Mouse (Mus musculus): ENCODE measurements around the gene Fkbp5. TPM values are rescaled to one million over a fixed set of nuclear protein-coding genes. Genes with fewer than 3 reads are reported as not detected.

Gene Fkbp5
- polyA plus RNA-seq, 1 experiment = 10.6 TPM

GRCm38 (mm10) chr17:28531946-28532345 is 14.6 kb upstream of the Fkbp5 start:
- Histone ChIP-seq H3K27ac (ENCODE audit: insufficient read depth, low read depth, low read length) (no peak overlapping the region), H3K27me3 (ENCODE audit: control insufficient read depth, insufficient read depth, low read length) (no peaks in the 10 kb centered on the region), H3K36me3 (ENCODE audit: control insufficient read depth, insufficient read depth, low read length) (no peaks in the 10 kb centered on the region), H3K4me1 (ENCODE audit: control insufficient read depth, insufficient read depth, insufficient read length, low read length) (peaks cover 3% of the 10 kb centered on the region; the same call in 1 of the 2 replicates), H3K4me3 (ENCODE audit: low read depth, low read length) (no peak overlapping the region)
- WGBS = 26% methylated on average over 18 of the region's 18 CpGs
- TF ChIP-seq POLR2A (IDR thresholded peaks at IDR 0.05; ENCODE audit: low read depth, low read length) = no peak
- no peak for TF ChIP-seq CTCF (IDR thresholded peaks at IDR 0.05; ENCODE audit: extremely low read depth, insufficient read length, insufficient replicate concordance, low read depth, low read length)

- H3K36me3 ChIP-seq (ENCODE audit: control insufficient read depth, insufficient read depth, low read length) = no peaks in the 10 kb centered on the region
- 89% methylated on average over 6 of the region's 6 CpGs for WGBS
- no peak within 1 kb of the TSS for H3K27ac ChIP-seq (ENCODE audit: insufficient read depth, low read depth, low read length)
- H3K4me3 ChIP-seq (ENCODE audit: low read depth, low read length) = no peak within 1 kb of the TSS
- no peaks in the 10 kb centered on the region for H3K27me3 ChIP-seq (ENCODE audit: control insufficient read depth, insufficient read depth, low read length)
- TF ChIP-seq POLR2A (IDR thresholded peaks at IDR 0.05; ENCODE audit: low read depth, low read length) (no peak), CTCF (IDR thresholded peaks at IDR 0.05; ENCODE audit: extremely low read depth, insufficient read length, insufficient replicate concordance, low read depth, low read length) (no peak)
- H3K4me1 ChIP-seq (ENCODE audit: control insufficient read depth, insufficient read depth, insufficient read length, low read length) = peaks cover 3% of the 10 kb centered on the region; the same call in 1 of the 2 replicates
Measured at GRCm38 (mm10) chr17:28530506-28530905, 13.2 kb upstream of the Fkbp5 start, which contains the start of gene Armc12. TSS of gene Armc12 (plus strand) at chr17:28530806.

- Histone ChIP-seq H3K4me3 (ENCODE audit: low read depth, low read length) (no peak overlapping the region), H3K4me1 (ENCODE audit: control insufficient read depth, insufficient read depth, insufficient read length, low read length) (peaks cover 3% of the 10 kb centered on the region; the same call in 1 of the 2 replicates), H3K27ac (ENCODE audit: insufficient read depth, low read depth, low read length) (no peak overlapping the region), H3K27me3 (ENCODE audit: control insufficient read depth, insufficient read depth, low read length) (no peaks in the 10 kb centered on the region), H3K36me3 (ENCODE audit: control insufficient read depth, insufficient read depth, low read length) (no peaks in the 10 kb centered on the region)
- no peak for TF ChIP-seq POLR2A (IDR thresholded peaks at IDR 0.05; ENCODE audit: low read depth, low read length)
- no peak for TF ChIP-seq CTCF (IDR thresholded peaks at IDR 0.05; ENCODE audit: extremely low read depth, insufficient read length, insufficient replicate concordance, low read depth, low read length)
- 71% methylated on average over 4 of the region's 4 CpGs for WGBS
Measured at GRCm38 (mm10) chr17:28529116-28529515, 11.8 kb upstream of the Fkbp5 start.

- Histone ChIP-seq H3K4me3 (ENCODE audit: low read depth, low read length) (no peak overlapping the region; the same call in 1 of the 2 replicates), H3K27me3 (ENCODE audit: control insufficient read depth, insufficient read depth, low read length) (no peaks in the 10 kb centered on the region), H3K36me3 (ENCODE audit: control insufficient read depth, insufficient read depth, low read length) (no peaks in the 10 kb centered on the region), H3K27ac (ENCODE audit: insufficient read depth, low read depth, low read length) (no peak overlapping the region), H3K4me1 (ENCODE audit: control insufficient read depth, insufficient read depth, insufficient read length, low read length) (peaks cover 3% of the 10 kb centered on the region)
- WGBS = 2% methylated on average over 6 of the region's 6 CpGs
- TF ChIP-seq POLR2A (IDR thresholded peaks at IDR 0.05; ENCODE audit: low read depth, low read length) = no peak
- peak; percentile 99 for TF ChIP-seq CTCF (IDR thresholded peaks at IDR 0.05; ENCODE audit: extremely low read depth, insufficient read length, insufficient replicate concordance, low read depth, low read length)
Measured at GRCm38 (mm10) chr17:28528043-28528351, 10.7 kb upstream of the Fkbp5 start.

- no peaks in the 10 kb centered on the region for H3K36me3 ChIP-seq (ENCODE audit: control insufficient read depth, insufficient read depth, low read length)
- 29% methylated on average over 12 of the region's 12 CpGs for WGBS
- no peaks in the 10 kb centered on the region for H3K27me3 ChIP-seq (ENCODE audit: control insufficient read depth, insufficient read depth, low read length)
- TF ChIP-seq CTCF (IDR thresholded peaks at IDR 0.05; ENCODE audit: extremely low read depth, insufficient read length, insufficient replicate concordance, low read depth, low read length) (no peak), POLR2A (IDR thresholded peaks at IDR 0.05; ENCODE audit: low read depth, low read length) (0 out of 2 replicates have a peak, but pooled peaks have one; percentile 4)
- H3K4me1 ChIP-seq (ENCODE audit: control insufficient read depth, insufficient read depth, insufficient read length, low read length) = peaks cover 7% of the 10 kb centered on the region
- no peak overlapping the region for H3K27ac ChIP-seq (ENCODE audit: insufficient read depth, low read depth, low read length)
- H3K4me3 ChIP-seq (ENCODE audit: low read depth, low read length) = no peak overlapping the region; the same call in 1 of the 2 replicates
Measured at GRCm38 (mm10) chr17:28527184-28528042, 10.1 kb upstream of the Fkbp5 start.

- Histone ChIP-seq H3K27me3 (ENCODE audit: control insufficient read depth, insufficient read depth, low read length) (no peaks in the 10 kb centered on the region), H3K4me1 (ENCODE audit: control insufficient read depth, insufficient read depth, insufficient read length, low read length) (peaks cover 12% of the 10 kb centered on the region), H3K27ac (ENCODE audit: insufficient read depth, low read depth, low read length) (no peak overlapping the region), H3K4me3 (ENCODE audit: low read depth, low read length) (no peak overlapping the region), H3K36me3 (ENCODE audit: control insufficient read depth, insufficient read depth, low read length) (no peaks in the 10 kb centered on the region)
- TF ChIP-seq CTCF (IDR thresholded peaks at IDR 0.05; ENCODE audit: extremely low read depth, insufficient read length, insufficient replicate concordance, low read depth, low read length) = no peak
- no peak for TF ChIP-seq POLR2A (IDR thresholded peaks at IDR 0.05; ENCODE audit: low read depth, low read length)
- WGBS = 65% methylated on average over 4 of the region's 4 CpGs
Measured at GRCm38 (mm10) chr17:28524831-28525430, 7.6 kb upstream of the Fkbp5 start.

All from small intestine, adult 2 months (tissue).